Mouse (Mus musculus) bone marrow, adult 2 months (tissue): ENCODE results near the gene Zmynd11. TPM values are rescaled to one million over a fixed set of nuclear protein-coding genes. Genes with fewer than 3 reads are reported as not detected.

Experiments used
- H3K27ac ChIP-seq: fragments of 200-500 bp; 2 replicates; pipeline ENCODE4 v1.5.1; 2012; ENCODE audit warnings: low read depth, mild to moderate bottlenecking, control low read depth, inconsistent platforms, low read length; ENCODE audit not compliant: control insufficient read depth, poor library complexity, insufficient read depth
- H3K4me1 ChIP-seq: fragments of 200-500 bp; 2 replicates; pipeline ENCODE4 v1.6.1; 2011; ENCODE audit warnings: low read length; ENCODE audit not compliant: control insufficient read depth, insufficient read depth
- H3K4me3 ChIP-seq: fragments of 200-500 bp; replicated peaks from 2 replicates; pipeline ENCODE3; 2011; ENCODE audit warnings: mild to moderate bottlenecking, low read depth, low read length, control low read depth; ENCODE audit not compliant: control insufficient read depth
- CTCF ChIP-seq: fragments of 200-500 bp; IDR thresholded peaks from 2 replicates; pipeline ENCODE4 v1.5.1; 2011; ENCODE audit warnings: low read length, control low read depth; ENCODE audit not compliant: control insufficient read depth, insufficient read depth
- POLR2A ChIP-seq: fragments of 200-500 bp; IDR thresholded peaks from 2 replicates; pipeline ENCODE4 v1.6.1; 2011; ENCODE audit warnings: low read depth, mild to moderate bottlenecking, control low read depth, low read length, borderline replicate concordance; ENCODE audit not compliant: control insufficient read depth
- WGBS: fragments of 180-500 bp; shearing (Covaris S2); methylation state at CpG from one replicate; pipeline ENCODE4 v1.1.7; 2018; 5-methylcytosine and 5-hydroxymethylcytosine counted together
- polyA plus RNA-seq: library from polyadenylated mRNA; stranded (reverse); fragments of >200 nt; gene quantifications from 2 replicates; pipeline ENCODE4 v1.2.4, GENCODE M21; 2011; ENCODE audit warnings: low replicate concordance; ENCODE audit not compliant: missing spikeins, insufficient read depth, insufficient read length

Zmynd11 gene
- polyA plus RNA-seq, 1 experiment = 45.9 TPM

DNA sequence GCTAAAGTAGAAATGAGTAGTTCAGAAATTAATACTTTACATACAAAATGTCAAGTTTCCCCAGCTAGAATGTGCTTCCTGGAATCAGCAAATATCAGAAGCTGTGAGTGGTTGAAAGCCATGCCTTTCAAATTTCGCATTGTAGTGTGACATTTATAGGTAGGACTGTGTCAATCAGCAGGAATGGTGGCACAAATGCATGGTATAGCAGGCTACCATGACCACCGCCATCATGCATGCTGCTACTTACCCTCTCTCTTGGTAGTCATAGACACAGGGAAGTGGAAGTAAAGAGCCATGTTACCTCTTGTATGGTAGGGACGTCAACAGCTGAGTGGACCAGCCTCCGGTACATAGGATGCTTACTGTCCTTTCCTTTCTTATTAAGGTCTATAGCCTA lies 67.8 kb downstream of the Zmynd11 start:
- WGBS = 86% methylated on average over 4 of the region's 4 CpGs
- TF ChIP-seq CTCF = no peak
- H3K4me1 ChIP-seq = no peaks in the 10 kb centered on the region
- H3K27ac ChIP-seq = no peak overlapping the region
- H3K4me3 ChIP-seq = no peak overlapping the region

GRCm38 (mm10) chr13:9695809-9696208 lies 69.3 kb downstream of the Zmynd11 start:
- no peaks in the 10 kb centered on the region for H3K4me1 ChIP-seq
- H3K27ac ChIP-seq = no peak overlapping the region
- no peak overlapping the region for H3K4me3 ChIP-seq
- TF ChIP-seq POLR2A = no peak
- TF ChIP-seq CTCF = no peak

DNA sequence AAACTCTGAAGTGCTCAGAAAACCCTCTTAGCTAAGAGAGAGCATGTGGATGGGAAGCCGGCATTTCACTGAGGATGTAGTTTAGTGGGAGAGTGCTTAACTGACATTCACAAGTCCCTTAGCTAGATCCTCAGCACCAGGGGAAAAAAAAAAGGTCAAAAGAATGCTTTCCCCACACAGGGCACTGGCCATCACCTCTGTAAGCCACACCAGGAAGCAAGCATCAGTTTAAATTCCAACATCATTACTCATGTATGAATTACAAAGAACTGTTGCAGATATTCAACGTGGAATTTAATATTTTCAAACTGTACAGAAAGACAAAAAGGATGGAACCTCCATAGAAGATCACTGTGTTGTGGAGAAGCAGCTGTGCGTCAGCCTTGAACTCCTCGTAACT lies 69.7 kb downstream of the Zmynd11 start:
- 86% methylated on average over 4 of the region's 4 CpGs for WGBS

DNA sequence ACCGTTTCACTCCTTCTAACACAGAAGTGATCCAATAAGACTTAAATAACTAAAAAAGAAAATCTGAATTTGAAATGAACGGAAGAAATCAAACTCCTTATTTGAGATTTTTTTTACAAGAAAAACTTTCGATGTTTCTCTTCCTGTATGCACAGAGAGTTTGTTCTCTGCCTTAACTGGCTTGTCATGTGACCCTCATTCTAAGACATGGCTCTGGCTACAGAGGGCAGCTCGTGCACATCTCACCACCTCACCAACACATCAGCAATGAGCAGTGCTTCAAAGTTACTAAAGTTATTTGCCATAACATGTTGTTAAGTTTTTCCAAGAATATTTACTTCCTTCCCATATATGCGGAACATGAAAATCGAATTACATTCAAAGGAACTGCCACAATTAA lies 70.5 kb downstream of the Zmynd11 start:
- 84% methylated on average over 6 of the region's 6 CpGs for WGBS
- no peak overlapping the region for H3K4me3 ChIP-seq

More for the DNA sequence above, 69.7 kb downstream of the Zmynd11 start:
- Histone ChIP-seq H3K4me1 (no peaks in the 10 kb centered on the region), H3K4me3 (no peak overlapping the region), H3K27ac (no peak overlapping the region)
- TF ChIP-seq CTCF = no peak
- TF ChIP-seq POLR2A = no peak

DNA sequence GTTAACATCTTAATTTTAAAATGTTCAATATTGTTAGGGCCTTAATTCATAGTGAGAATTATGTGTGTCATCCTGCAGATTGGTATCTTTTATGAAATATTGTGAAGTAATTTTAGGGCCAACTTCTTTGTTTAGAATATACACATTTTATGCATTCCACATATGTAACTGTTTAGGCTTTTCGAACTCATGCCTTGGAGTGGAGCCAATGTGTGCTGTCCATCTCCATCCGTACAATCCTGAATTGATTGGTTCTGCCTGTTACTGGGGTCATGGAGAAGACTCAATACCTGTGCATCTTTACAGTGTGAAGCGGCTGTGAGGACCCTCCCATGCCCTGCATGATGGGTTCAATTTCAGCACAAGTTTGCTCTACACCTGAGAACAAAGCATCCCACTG lies 72.3 kb downstream of the Zmynd11 start:
- no peak for TF ChIP-seq POLR2A
- no peak overlapping the region for H3K27ac ChIP-seq
- 91% methylated on average over 3 of the region's 3 CpGs for WGBS

More for the DNA sequence above, 70.5 kb downstream of the Zmynd11 start:
- no peak for TF ChIP-seq CTCF
- no peak for TF ChIP-seq POLR2A
- Histone ChIP-seq H3K27ac (no peak overlapping the region), H3K4me1 (no peaks in the 10 kb centered on the region)

DNA sequence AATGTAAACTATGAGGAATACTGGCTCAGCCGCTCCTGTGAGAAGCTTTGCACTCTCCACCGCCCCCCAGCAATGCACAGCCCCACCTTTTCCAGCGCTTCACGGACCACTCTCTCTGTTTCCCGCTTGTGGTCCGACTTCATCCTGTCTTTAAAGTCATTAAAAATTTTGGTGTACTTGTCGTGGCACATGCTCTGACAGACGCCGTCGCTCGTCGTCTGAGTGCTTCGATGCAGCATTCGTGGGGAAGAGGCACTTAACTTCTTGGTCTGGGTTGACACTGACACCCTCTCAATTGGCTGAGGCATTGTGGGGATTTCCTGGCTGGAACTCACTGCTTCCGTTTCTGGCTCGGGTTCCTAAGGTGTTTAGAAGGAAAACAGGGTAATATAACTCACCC lies 75.8 kb downstream of the Zmynd11 start:
- no peak for TF ChIP-seq CTCF
- no peak for TF ChIP-seq POLR2A
- 89% methylated on average over 16 of the region's 16 CpGs for WGBS
- Histone ChIP-seq H3K4me3 (no peak overlapping the region), H3K4me1 (no peaks in the 10 kb centered on the region), H3K27ac (no peak overlapping the region)

More for the DNA sequence above, 72.3 kb downstream of the Zmynd11 start:
- Histone ChIP-seq H3K4me3 (no peak overlapping the region), H3K4me1 (no peaks in the 10 kb centered on the region)

- WGBS = 87% methylated on average over 11 of the region's 11 CpGs
- Histone ChIP-seq H3K4me1 (no peaks in the 10 kb centered on the region), H3K27ac (no peak overlapping the region), H3K4me3 (no peak overlapping the region)
- TF ChIP-seq CTCF (no peak), POLR2A (no peak)
Observed at GRCm38 (mm10) chr13:9686765-9687164, 78.4 kb downstream of the Zmynd11 start.

- no peaks in the 10 kb centered on the region for H3K4me1 ChIP-seq
- 91% methylated on average over 7 of the region's 7 CpGs for WGBS
- no peak overlapping the region for H3K27ac ChIP-seq
- no peak overlapping the region for H3K4me3 ChIP-seq
- TF ChIP-seq CTCF (no peak), POLR2A (no peak)
Observed at GRCm38 (mm10) chr13:9686261-9686660, 78.9 kb downstream of the Zmynd11 start.

- 92% methylated on average over 11 of the region's 11 CpGs for WGBS
- H3K4me1 ChIP-seq = no peaks in the 10 kb centered on the region
Observed at GRCm38 (mm10) chr13:9684153-9684923, 80.8 kb downstream of the Zmynd11 start.

GRCm38 (mm10) chr13:9683280-9683679 lies 81.8 kb downstream of the Zmynd11 start:
- WGBS = 83% methylated on average over 4 of the region's 4 CpGs
- no peak overlapping the region for H3K27ac ChIP-seq
- TF ChIP-seq CTCF (no peak), POLR2A (no peak)
- H3K4me1 ChIP-seq = no peaks in the 10 kb centered on the region
- no peak overlapping the region for H3K4me3 ChIP-seq

More at GRCm38 (mm10) chr13:9684153-9684923, 80.8 kb downstream of the Zmynd11 start:
- Histone ChIP-seq H3K27ac (no peak overlapping the region), H3K4me3 (no peak overlapping the region)
- TF ChIP-seq CTCF = no peak
- TF ChIP-seq POLR2A = no peak
